Mouse (Mus musculus): Measurements from ENCODE around the gene Cpvl. TPM values are rescaled to one million over a fixed set of nuclear protein-coding genes. Genes with fewer than 3 reads are reported as not detected.

The Cpvl gene
- polyA plus RNA-seq (2012; rRNA removed), result not detected in 2 replicates

- DNase-seq (ENCODE audit: extremely low spot score in 1 of 2, low spot score in 1 of 2), result no peak
Observed at GRCm38 (mm10) chr6:53978571-53978970, at the start of gene Cpvl. Gene Cpvl, minus strand, starts transcription at chr6:53978671.

DNA sequence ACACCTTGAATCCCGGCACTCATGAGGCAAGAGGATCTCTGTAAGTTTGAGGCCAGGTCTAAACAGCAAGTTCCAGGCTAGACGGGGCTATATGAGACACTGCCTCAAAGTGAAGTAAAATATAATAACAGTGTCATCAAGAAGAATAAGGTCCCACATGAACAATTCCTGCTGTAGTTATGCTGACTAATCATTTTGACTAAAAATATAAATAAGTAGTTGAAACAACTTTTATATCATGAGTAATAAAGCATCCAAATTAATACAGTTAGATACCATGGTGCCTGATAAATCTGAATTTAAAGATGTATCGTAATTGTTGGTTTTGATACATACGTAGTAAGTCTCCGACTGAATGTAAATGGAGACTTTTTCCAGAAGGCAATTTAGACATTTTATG lies 45.4 kb upstream of the Cpvl start:
- no peak for DNase-seq (ENCODE audit: extremely low spot score in 1 of 2, low spot score in 1 of 2)

DNA sequence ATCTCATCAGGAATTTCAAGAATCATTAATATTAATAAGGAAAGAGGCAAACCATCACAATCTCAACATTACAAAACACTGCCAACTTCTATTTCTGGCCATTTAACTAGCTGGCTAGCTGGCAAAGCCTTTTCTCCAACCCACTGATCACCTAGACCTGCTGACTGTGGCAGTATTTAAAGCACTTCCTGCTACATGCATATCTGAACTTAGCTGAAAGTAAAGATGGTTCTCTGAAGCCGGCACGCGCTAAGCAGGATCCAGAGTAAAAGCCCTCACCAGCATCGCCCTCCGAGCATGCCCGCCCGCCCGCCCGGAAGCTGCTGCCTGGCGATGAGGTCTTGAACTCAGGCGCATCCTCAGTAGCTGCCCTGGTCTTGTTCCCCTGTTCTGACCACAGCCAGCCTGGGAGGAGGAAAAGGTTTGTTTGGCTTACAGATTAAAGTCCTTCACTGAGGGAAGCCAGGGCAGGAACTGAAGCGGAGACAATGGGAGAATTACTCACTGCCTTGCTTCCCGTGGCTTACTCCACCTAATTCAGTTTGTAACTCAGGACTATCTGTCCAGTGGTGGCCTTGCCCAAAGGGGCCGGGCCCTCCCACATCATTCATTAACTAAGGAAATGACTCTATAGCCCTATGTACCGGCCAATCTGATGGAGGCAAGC lies 42.8 kb upstream of the Cpvl start:
- no peak for DNase-seq (ENCODE audit: extremely low spot score in 1 of 2, low spot score in 1 of 2)

- DNase-seq (ENCODE audit: extremely low spot score in 1 of 2, low spot score in 1 of 2), result no peak
Observed at GRCm38 (mm10) chr6:54018861-54019260, 40.4 kb upstream of the Cpvl start.

GRCm38 (mm10) chr6:54018038-54018437 lies 39.6 kb upstream of the Cpvl start:
- DNase-seq (ENCODE audit: extremely low spot score in 1 of 2, low spot score in 1 of 2), result no peak

- no peak for DNase-seq (ENCODE audit: extremely low spot score in 1 of 2, low spot score in 1 of 2)
Observed at GRCm38 (mm10) chr6:54012163-54012562, 33.7 kb upstream of the Cpvl start.

GRCm38 (mm10) chr6:54010362-54010761 lies 31.9 kb upstream of the Cpvl start:
- DNase-seq (ENCODE audit: extremely low spot score in 1 of 2, low spot score in 1 of 2), result no peak

DNA sequence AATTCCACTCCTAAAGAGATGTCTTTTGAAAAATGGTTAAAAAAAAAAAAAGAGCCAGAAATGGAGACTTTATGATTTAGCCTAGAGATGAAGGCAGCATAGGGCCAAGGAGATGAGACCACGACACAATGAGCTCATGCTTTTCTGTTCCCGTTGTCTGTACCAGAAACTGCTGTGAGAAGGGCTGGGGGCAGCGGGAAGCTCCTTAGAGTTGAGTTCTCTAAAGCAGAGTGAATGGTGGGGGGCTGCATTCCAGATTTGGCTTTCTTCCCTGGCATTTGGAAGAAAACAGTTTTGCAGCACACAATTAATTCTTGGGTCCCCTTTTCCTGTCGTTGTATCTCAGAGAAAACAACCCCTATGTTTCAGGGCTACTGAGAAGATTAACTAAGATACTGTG lies 30.8 kb upstream of the Cpvl start:
- no peak for DNase-seq (ENCODE audit: extremely low spot score in 1 of 2, low spot score in 1 of 2)

DNA sequence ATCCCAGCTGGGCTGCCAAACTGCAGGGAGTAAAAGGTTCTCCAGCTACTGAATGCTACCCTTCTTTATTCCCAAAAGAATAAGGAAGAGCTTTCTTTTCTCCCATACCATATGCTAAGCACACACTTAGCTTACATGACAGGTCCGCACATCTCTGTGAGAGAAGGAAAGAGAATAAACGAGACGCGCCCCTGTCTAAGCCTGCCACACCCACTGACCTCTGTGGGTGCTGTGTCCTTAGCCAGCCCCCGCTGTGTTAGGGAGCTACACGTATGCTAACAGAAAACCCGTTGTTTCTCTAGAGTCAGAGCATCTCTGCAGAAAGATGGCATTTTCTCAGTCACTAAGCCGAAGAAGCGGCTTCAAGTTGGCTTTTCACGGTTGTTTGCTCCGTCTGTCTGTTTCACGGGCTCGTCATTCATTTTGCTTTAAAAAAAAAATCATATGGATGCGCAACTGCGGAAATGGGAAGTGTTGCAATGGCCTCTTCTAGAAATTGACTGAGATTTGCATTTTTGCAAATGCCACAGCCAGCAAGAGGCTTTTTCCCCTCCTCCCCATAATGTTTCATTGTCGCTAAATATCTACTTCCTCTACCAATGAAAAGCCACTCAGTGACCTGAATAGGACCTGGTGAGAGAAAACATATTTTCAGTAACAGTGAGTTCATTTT lies 30.1 kb upstream of the Cpvl start:
- DNase-seq (ENCODE audit: extremely low spot score in 1 of 2, low spot score in 1 of 2), result peak in 1 of 2 experiments; percentile 20

DNA sequence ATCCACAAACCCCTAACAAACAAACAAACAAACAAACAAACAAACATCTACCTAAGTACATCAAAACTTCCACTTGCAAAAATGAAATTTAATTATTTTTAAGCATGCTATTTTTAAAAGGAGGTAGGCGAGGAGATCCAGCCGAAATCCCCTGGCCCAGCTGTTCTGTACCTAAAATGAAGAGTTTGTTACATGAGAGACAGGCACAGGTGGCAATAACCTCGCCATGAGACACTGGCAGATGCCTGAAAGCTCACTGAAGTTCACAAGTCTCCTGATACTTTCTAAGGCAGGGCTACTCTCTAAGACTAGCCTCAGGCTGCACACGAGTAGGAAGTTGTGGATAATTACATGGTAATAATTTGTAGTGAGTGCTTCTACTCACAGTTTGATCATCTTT lies 26.8 kb upstream of the Cpvl start:
- no peak for DNase-seq (ENCODE audit: extremely low spot score in 1 of 2, low spot score in 1 of 2)

DNA sequence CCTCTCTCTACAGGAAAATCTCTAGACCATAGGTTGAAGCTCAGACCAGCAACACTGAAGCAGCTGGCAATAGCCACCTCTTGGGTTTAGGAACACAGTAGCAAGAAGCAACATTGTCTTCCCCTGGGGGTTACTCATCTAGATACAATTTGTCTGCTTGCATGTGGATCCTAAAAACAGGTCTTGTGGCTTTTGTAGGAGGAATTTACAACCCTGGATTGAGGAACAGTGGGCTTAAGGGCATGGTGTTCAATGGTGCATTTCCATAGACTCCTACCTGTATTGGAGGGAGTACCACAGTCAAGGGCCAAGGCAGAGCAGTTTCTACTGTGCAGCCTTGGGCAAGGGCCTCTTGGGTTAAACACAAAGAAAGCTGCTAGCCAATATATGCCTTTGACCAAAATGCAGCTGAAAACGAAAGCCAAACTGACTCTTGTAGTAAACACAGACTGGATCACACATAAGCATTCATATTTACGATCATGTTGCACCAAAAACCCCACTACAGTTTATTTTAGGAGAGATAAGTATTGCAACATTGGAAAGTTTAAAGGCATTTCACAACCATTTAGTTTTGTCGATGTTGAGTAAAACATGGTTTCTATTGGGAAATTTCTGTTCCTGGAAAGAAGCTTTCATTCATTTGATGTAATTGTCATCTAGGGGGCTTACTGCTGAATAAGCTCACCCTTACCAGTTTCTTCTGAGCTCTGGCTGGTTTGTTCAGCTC lies 17.9 kb upstream of the Cpvl start:
- no peak for DNase-seq (ENCODE audit: extremely low spot score in 1 of 2, low spot score in 1 of 2)

DNA sequence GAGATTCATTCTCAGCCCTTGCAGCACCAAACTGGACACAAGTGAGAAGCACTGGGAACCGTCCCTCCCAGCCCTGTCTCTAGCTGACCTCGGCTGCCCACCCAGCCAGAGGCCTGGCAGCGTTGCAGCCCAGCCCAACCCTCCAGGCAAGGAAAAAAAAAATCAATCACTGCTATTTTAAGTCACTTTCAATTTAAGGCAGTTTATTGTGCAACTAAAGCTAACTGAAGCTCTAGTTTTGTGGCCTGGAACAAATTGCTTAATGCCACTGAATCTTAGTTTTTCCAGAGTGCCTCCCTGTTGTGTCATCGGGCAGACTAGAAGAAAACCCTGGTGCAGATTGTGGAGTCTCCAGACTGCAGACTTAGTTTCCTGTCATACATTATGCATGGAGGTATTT lies 17.0 kb upstream of the Cpvl start:
- no peak for DNase-seq (ENCODE audit: extremely low spot score in 1 of 2, low spot score in 1 of 2)

DNA sequence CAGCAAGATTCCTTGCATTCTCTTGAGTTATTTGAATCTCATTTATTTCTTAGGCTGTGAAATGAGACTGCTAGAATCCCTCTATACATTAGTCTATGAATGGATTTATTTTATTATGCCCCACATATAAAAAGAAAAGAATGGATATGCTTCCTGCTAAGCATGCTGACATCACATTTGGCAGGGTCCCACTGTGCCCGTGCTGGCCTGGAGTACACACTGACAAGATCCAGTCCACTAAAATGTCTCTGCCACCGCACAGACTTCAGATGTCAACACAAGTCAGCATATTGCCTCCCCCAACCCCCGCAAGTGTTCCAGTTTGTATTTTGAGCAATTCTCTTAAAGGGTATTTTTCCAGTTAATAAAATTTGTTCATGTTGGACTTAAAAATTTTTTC lies 13.9 kb upstream of the Cpvl start:
- no peak for DNase-seq (ENCODE audit: extremely low spot score in 1 of 2, low spot score in 1 of 2)

DNA sequence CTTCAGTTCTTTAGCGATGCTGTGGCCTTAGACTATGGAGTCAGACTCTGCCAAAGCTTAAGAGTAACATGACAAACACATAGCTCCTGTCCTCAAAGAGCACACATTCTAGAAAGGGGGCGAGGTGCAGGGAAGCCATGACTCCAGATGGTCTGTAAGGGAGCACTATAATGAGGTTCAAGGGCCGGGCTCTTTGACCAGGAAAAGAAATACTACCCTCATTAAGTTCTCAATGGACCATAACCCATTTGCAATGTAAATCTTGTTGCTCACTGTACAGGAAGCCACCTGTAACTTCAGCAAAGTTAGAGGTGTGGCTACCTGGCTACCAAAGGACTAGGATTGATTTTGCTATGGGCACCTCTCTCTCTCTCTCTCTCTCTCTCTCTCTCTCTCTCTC lies 8.8 kb upstream of the Cpvl start:
- no peak for DNase-seq (ENCODE audit: extremely low spot score in 1 of 2, low spot score in 1 of 2)

- no peak for DNase-seq (ENCODE audit: extremely low spot score in 1 of 2, low spot score in 1 of 2)
Observed at GRCm38 (mm10) chr6:53986273-53986985, 8.0 kb upstream of the Cpvl start.

GRCm38 (mm10) chr6:53983820-53984219 lies 5.3 kb upstream of the Cpvl start:
- DNase-seq (ENCODE audit: extremely low spot score in 1 of 2, low spot score in 1 of 2), result no peak

DNA sequence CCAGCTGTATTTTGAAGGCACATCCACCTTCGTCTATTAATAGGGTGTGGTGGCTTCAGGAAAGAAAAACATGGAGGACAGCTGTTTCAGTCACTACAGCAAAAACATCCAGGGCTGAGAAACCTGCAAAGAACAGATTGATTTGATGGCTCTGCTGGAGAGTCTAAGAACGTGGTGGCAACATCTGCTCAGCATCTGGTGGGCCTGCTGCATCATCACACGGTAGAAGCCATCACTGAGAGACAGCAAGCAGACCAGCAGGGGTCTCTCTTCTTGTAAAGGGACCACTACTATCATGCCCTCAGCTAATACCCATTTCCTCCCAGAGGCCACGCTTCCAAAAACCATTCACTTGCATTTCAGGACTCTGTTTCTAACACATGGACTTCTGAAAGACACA lies 4.1 kb upstream of the Cpvl start:
- no peak for DNase-seq (ENCODE audit: extremely low spot score in 1 of 2, low spot score in 1 of 2)

DNA sequence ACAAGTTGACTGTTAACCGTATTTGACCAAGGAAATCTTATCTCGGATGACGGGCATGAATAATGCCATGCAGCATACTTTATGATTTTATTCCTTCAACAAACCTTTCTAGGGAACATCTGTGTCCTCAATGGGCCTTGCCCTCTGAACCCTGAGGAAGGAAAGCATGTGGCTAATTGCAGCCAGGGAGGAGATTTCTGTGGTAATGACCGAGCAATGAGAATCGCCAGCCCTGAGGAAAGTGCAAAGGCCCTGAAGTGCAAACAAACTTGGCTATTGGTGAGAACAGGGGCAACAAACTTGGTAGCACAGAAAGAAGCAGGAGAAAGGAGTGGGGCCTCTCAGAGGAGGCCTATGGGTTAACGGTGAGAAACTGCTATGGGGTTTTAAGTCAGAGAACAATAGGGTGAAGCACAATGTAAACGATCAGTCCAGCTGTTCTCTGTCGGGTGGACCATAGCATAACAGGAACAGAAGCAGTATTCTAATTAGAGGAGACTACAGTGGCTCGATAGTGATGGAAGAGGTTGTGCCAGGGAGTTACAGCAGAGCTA lies 3.7 kb upstream of the Cpvl start:
- no peak for DNase-seq (ENCODE audit: extremely low spot score in 1 of 2, low spot score in 1 of 2)

GRCm38 (mm10) chr6:53980817-53981480 lies 2.5 kb upstream of the Cpvl start:
- DNase-seq (ENCODE audit: extremely low spot score in 1 of 2, low spot score in 1 of 2), result no peak

DNA sequence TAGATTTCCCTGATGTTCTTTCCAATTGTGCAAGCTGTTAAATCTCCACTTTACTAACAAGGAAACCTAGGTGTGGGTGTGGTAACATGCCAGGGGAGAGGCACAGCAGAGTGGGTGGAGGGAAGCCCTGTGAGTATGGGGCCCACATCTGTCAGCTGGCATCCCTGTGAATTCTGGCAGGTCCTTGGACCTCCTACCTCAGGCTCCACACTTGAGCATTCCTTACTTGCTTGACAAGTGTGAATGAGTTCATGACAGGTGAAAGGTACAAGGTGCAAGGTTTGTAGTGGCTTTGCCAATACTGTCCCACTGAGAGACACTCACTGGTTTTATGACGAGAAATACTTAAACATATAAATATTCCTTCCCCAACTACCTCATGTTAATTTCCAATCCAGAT lies 4.4 kb downstream of the Cpvl start:
- DNase-seq (ENCODE audit: extremely low spot score in 1 of 2, low spot score in 1 of 2), result no peak

Measured in frontal cortex, adult 2 months (tissue).